Mouse (Mus musculus): ENCODE results near the gene Arhgap25.

DNA sequence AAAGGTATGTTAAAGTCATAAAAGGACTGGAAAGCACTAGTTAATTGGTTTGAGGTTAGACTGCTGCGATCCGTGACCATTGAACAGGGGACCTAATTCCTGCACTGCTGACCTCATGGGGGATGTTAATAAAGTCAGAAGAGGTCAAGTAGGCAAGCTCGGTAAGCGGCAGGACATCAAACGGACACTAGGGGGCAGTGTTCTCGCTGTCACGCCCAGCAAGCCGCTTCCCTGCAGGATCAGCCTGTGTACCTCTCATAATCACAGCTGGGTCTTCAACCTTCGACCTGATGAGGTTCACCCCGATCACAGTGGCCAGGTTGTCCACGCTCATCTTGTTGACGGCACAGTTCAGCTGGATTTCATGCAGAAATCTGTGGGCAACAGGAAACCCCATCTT is 66.8 kb downstream of the Arhgap25 start:
- TF ChIP-seq CEBPB (IDR thresholded peaks at IDR 0.05; ENCODE audit: low read depth) = no peak
- no peak for TF ChIP-seq USF1 (IDR thresholded peaks at IDR 0.05; ENCODE audit: low read depth)
- peak; percentile 97 for TF ChIP-seq CTCF (IDR thresholded peaks at IDR 0.05; ENCODE audit: control insufficient read depth, insufficient read depth, insufficient read length)
- no peak for TF ChIP-seq MYOD1 (IDR thresholded peaks at IDR 0.05; ENCODE audit: control insufficient read depth, insufficient read length, low read depth)
- TF ChIP-seq MAX (IDR thresholded peaks at IDR 0.05) = no peak

All from C2C12 (cell line).